Mouse (Mus musculus) common myeloid progenitor, adult 5-6 weeks (primary cell): ENCODE data around the gene Col13a1. TPM values are rescaled to one million over a fixed set of nuclear protein-coding genes. Genes with fewer than 3 reads are reported as not detected.

Source experiments
- ATAC-seq: replicated peaks from 2 replicates; pipeline ENCODE4 v1.8.0; 2016; ENCODE audit warnings: low read depth, mild to moderate bottlenecking, moderate TSS enrichment, inconsistent platforms; ENCODE audit not compliant: poor library complexity, severe bottlenecking
- total RNA-seq: library from RNA; stranded (forward); fragments of 200-1000, 187-1606 nt; gene quantifications from 2 replicates; pipeline ENCODE4 v1.2.3, GENCODE M21; 2017

The Col13a1 gene
- total RNA-seq, 1 experiment from 2014 or later: not detected

GRCm38 (mm10) chr10:61834288-61834687 is 144.6 kb downstream of the Col13a1 start:
- ATAC-seq: no peak

GRCm38 (mm10) chr10:61832713-61833112 is 146.2 kb downstream of the Col13a1 start:
- no peak for ATAC-seq

GRCm38 (mm10) chr10:61831741-61832140 is 147.2 kb downstream of the Col13a1 start:
- no peak for ATAC-seq

GRCm38 (mm10) chr10:61831251-61831650 is 147.7 kb downstream of the Col13a1 start:
- no peak for ATAC-seq

- ATAC-seq: no peak
Measured at GRCm38 (mm10) chr10:61830817-61831216, 148.1 kb downstream of the Col13a1 start.

GRCm38 (mm10) chr10:61829046-61829445 is 149.9 kb downstream of the Col13a1 start:
- ATAC-seq: no peak

GRCm38 (mm10) chr10:61827950-61828936 is 150.7 kb downstream of the Col13a1 start:
- no peak for ATAC-seq

- no peak for ATAC-seq
Measured at GRCm38 (mm10) chr10:61826753-61827435, 152.0 kb downstream of the Col13a1 start.

- ATAC-seq: no peak
Measured at GRCm38 (mm10) chr10:61825979-61826752, 152.7 kb downstream of the Col13a1 start.

- no peak for ATAC-seq
Measured at GRCm38 (mm10) chr10:61825536-61825935, 153.4 kb downstream of the Col13a1 start.

GRCm38 (mm10) chr10:61823731-61824115 is 155.2 kb downstream of the Col13a1 start:
- ATAC-seq: no peak

- no peak for ATAC-seq
Measured at GRCm38 (mm10) chr10:61822968-61823730, 155.8 kb downstream of the Col13a1 start.

GRCm38 (mm10) chr10:61820050-61820449 is 158.9 kb downstream of the Col13a1 start:
- 0 out of 2 replicates have a peak, but pooled peaks have one; percentile 29 for ATAC-seq

- no peak for ATAC-seq
Measured at GRCm38 (mm10) chr10:61811987-61812386, 166.9 kb downstream of the Col13a1 start.

GRCm38 (mm10) chr10:61798133-61798576 is 180.8 kb downstream of the Col13a1 start:
- ATAC-seq: no peak

GRCm38 (mm10) chr10:61795458-61795857 is 183.4 kb downstream of the Col13a1 start:
- no peak for ATAC-seq

GRCm38 (mm10) chr10:61794971-61795370 is 183.9 kb downstream of the Col13a1 start:
- no peak for ATAC-seq

- ATAC-seq: no peak
Measured at GRCm38 (mm10) chr10:61793015-61793414, 185.9 kb downstream of the Col13a1 start.

- no peak for ATAC-seq
Measured at GRCm38 (mm10) chr10:61788499-61788898, 190.4 kb downstream of the Col13a1 start.
